Mouse (Mus musculus) gonadal fat pad, adult 2 months (tissue): Measurements from ENCODE around the gene C2cd3. TPM values are rescaled to one million over a fixed set of nuclear protein-coding genes. Genes with fewer than 3 reads are reported as not detected.

ENCODE experiments used
- DNase-seq: peaks from one replicate; pipeline ENCODE4 v3.0.0-alpha.2; 2012; ENCODE audit warnings: low read depth
- polyA plus RNA-seq: library from polyadenylated mRNA; depleted of rRNA; stranded (reverse); fragments of >200 nt; gene quantifications from 2 replicates; pipeline ENCODE4 v1.2.3, GENCODE M21; 2012; rRNA removed

The C2cd3 gene
- polyA plus RNA-seq, 1 experiment, result 18.4 TPM

DNA sequence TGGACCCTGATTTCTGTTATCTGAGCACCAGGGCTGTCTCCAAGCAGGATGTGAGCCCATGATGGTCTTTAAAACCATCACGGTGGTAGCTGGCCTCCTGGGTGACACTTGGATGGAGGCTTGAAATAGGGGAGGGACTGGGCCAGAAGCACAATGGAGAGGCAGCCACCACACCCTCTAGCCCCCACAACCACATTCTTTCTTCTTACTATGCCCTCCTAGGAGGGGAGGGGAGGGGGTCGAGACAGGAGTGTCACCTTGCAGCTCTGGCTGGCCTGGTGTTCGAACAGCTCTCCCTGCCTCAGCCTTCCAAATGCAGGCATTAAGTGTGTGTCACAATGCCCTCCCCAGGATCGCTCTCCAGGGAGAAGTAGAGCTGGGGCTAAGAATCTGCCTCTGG lies 125.4 kb downstream of the C2cd3 start:
- DNase-seq, result no peak

DNA sequence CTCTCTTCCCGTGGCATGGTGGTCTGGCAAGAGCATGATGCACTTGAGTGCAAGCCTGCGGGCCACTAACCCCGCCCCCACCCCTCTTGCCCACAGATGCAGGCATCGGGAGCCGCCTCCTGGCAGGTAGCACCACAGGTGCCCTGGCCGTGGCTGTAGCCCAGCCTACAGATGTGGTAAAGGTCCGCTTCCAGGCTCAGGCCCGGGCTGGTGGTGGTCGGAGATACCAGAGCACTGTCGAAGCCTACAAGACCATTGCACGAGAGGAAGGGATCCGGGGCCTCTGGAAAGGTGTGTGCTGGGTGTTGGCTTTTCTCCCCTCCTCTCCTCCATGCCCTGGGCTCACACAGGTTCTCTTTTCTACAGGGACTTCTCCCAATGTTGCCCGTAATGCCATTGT lies 125.9 kb downstream of the C2cd3 start:
- DNase-seq, result no peak

DNA sequence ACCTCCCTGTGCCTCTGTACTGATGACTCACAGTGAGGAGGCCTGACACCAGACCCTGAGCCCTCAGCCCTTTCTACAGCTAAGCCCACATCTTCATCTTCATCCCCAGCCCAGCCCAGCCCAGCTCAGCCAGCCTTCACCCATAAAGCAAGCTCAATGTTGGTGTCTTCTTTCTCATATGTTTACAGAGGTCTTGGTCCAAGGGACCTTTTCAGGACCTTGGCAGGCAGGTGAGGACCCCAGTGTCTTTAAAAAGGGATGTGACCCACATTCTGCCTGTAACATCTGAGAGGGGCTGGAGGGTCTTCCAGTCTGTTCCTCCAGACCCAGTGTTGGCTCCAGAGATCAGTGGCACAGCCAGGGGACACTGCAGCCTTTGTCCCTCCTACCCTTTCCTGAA lies 127.4 kb downstream of the C2cd3 start:
- no peak for DNase-seq

DNA sequence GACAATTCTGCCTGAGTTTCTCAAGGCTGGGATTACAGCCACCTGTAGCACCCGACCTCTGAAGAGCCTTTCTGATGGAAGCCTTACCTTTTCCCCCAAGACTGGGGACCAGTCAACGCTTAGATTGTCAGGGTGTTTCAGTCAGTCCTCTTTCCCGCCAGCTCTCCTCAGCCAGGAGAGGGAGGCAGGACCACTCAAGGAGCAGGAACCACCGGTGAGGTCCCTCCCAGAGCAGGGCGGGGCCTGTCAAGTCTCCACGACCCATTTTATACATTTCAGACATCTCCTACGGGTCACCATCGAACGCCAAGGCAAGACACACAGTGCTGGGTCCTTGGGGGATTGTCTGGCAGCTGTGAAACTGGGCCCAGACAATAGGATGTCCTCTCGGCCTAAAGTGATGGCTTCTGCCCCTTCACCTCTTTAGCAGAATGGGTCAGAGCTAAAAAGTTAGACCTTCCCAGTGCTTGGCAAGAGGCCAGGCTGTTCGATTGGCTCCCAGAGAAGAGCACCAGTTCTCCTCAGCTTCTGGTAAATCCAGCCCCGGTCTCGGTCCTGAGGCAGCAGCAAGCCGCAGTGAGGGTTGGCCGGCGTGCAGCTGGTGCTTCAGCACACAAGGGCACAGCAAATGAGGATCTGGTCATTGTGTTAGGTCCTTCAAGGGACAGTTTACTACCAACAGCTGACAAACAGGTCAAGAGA lies 128.4 kb downstream of the C2cd3 start:
- DNase-seq, result no peak

DNA sequence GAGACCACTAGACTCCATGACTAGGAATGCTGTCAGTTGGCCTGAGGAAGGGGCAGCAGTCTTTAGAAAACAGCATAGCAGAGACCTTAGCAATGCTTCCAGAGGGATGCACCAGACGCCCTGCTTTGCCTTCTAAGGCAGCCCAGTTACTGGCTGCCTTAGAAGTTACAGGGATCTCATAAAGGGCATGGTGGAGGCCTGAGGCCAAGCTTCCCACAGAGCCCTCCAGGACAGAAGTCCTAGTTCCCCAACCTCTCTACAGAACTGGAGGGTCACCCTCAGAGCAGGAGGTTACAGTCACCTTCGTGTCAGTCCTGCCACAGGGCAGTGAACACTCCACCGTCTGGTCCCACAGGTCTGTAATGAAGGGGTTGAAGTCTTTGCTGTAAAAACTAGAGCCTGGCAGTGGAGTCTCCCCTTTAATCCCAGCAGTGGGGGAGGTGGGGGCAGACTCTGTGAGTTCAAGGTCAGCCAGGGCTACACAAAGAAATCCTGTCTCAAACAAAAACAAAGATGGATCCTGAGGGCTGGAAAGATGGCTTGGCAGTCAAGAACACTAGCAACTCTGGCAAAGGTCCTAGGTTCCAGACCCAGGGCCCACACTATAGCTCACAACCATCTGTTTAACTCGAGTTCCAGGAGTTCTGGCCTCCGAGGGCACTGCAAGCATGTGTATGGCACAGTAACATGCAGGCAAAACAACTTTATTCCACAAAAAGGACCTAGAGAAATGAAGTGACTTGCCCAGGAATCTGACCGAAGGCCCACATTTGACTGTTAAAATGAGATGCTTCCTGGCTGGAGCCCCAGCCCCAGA lies 129.2 kb downstream of the C2cd3 start:
- DNase-seq, result no peak

DNA sequence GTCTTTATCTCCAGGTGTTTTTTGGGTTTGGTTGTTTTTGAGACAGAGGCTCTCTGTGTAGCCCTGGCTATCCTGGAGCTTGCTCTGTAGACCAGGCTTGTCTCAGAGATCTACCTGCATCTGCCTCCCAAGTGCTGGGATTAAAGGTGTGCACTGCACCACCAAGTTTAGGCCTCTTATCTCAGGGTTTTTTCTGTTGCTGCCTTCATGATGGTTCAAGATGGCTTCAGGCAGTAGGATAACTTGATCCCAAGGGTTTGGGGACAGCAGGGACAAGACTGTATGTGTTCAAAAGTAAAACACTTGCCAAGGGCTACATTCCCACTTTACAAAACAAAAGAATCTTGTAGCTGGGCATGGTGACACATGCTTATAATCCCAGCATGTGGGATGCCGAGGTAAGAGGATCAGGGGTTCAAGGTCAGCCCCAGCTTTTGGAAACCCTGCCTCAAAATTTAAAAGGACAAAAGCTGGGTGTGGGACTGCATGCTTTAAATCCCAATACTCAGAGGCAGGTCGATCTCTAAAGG lies 129.9 kb downstream of the C2cd3 start:
- no peak for DNase-seq

DNA sequence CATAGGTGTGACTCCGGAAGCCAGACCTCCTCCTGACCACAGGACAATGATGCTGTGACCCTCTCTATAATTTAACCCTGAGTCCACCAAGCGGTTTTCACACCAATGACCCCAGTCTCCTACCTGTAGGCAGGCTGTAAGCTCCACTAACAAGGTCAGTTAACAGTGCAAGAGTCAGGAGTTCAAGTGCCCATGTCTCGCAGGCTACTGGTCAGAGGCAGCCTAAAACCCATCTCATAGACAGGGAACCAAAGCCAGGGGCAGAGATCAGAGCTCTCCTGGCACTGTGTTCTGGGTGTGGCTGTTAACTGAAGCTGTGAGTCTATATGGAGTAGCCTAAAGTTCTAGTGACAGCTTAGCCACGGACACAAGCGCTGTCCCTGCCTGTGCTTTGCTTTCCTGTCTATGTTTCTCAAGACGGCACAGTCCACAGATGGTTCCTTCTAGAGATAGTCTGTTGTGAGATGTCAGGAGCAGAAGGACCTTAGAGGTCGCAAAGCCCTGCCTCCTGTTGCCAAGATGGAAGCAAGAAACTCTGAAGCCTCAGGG lies 130.4 kb downstream of the C2cd3 start:
- DNase-seq, result no peak

DNA sequence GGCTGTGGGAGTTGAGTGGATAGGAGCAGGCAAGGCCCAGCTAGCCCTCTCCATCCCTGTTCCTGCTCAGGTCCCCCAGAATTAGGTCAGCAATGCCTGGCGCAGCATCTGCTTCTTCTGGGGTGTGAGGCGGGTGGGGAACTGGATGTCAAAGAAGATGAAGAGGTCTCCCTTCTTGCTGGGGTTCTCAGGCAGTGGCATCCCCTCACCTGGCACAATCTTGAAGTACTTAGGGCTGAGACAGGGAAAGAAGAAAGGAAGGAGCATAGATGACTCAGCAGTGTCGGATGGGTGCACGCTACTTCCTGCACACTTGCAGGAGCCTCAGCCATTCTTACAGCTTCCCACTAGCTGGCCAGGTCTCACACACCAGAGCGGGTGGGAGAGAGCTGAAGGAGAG lies 131.0 kb downstream of the C2cd3 start:
- no peak for DNase-seq

DNA sequence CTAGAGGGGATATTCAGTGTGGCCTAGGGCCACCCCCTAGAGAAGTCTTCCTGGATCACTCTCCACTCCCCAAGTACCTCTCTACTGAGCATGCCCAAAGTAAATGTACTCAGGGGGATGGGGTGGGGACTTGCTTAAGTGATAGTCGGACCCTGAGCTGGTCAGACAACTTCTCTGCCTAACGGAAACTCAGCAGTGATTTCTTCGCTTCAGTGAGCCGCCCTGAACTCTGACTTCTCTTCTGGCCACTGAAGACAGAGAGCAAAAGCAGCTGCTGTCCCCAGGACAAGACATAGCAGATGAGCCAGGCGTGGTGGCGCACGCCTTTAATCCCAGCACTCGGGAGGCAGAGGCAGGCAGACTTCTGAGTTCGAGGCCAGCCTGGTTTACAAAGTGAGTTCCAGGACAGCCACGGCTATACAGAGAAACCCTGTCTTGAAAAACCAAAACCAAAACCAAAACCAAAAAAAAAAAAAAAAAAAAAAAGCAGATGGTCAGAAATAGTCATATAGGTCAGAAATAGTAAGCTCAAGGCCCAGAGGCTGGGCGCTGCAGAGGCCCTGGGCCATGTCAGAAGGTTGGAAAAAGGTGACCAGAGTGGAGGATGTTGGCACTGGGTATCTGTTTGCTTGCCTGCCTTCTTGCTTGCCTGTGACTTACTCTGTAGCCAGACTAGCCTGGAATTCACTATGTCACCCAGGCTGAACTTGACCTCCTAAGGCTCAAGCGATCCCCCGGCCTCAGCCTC lies 132.9 kb downstream of the C2cd3 start:
- DNase-seq, result no peak

DNA sequence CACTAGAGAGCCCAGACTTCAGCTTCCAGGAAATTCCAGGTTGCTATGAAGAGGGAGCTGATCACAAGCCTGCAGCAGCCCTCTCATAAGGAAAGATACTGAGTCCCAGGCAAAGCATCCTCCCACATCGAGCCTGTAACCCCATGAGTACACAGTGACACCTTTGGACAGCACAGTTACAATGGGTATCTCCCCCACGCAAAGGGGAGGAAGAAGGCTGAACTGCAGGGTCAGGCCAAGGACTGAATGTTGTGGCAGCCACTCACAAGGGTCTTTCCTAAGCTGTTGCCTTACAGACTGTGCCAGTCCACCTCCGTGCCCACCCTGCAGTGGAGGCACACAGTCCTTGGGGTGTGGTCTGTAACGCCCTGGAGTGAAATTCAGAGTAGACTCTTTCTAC lies 134.5 kb downstream of the C2cd3 start:
- no peak for DNase-seq

DNA sequence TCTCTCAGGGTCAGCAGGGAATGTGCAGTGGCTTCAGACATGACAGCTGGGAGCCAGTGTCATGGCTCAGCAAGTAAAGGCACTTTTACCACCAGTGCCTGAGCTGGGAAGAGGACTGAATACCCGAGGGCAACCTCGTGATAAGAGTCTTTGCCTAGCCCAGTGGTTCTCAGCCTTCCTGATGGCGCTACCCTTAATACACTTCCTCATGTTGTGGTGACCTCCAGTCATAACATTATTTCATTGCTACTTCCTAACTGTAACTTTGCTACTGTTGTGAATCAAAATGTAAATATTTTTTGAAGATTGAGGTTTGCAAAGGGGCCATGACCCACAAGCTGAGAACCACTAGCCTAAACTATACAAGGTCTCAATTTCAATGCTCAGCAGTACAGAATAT lies 136.6 kb downstream of the C2cd3 start:
- DNase-seq, result no peak

DNA sequence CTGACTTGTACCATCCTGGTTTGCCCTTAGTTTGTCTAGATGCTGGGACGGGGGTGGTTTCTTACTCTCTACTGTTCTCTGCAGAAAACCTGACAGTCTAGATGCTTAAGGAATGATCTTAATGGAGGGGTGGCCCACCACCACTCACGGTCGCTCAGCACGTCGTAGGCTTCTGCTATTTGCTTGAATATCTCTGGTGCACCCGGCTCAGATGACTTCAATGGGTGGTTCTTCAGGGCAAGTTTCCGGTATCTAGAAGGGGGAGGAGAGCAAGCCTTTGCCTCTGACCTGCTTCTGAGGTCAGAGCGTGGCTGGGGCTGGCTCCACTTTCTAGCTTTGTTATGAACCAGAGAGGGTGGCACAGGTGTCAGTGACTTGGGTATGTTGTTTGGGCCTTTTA lies 139.6 kb downstream of the C2cd3 start:
- DNase-seq, result no peak

DNA sequence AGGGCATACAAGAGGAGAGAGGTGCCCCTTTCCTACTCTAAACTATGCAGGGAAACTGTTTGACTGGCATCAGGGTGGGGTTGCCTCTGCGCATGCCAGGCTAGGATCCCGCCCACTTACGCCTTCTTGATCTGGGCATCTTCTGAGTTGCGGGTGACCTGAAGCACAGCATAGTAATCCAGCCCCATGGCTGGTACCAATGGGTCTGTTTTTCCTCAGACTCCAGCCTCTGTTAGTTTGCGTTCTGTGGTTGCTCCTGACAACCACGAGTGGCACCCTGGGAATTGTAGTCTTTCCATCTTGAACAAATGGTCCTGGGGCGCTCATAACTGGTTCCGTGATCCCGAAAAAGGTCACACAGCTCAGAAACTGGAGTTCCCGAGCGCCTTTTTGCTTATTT lies 142.5 kb downstream of the C2cd3 start, which contains the start of gene Dnajb13:
Gene Dnajb13, minus strand, starts transcription at position 388 of the 400 bp plus-strand sequence.
- no peak for DNase-seq

Other genes with a start within 250 kb of the C2cd3 start
- 10.8 and 11.2 TPM in 2 replicates for gene Lipt2, start 213.0 kb upstream of the C2cd3 start, polyA plus RNA-seq
- 14.9 and 15.5 TPM in 2 replicates for gene Kcne3, start 195.7 kb upstream of the C2cd3 start, polyA plus RNA-seq
- 2.8 and 4.9 TPM in 2 replicates for gene Pgm2l1, start 144.8 kb upstream of the C2cd3 start, polyA plus RNA-seq
- 0.11 and 0.15 TPM in 2 replicates for gene P4ha3, start 86.7 kb upstream of the C2cd3 start, polyA plus RNA-seq
- gene Ppme1, start 74 bp downstream of the C2cd3 start, polyA plus RNA-seq, result 89.1 and 95.3 TPM in 2 replicates
- gene Ucp3, start 100.8 kb downstream of the C2cd3 start, polyA plus RNA-seq, result 8.5 and 11.9 TPM in 2 replicates
- gene Ucp2, start 121.1 kb downstream of the C2cd3 start, polyA plus RNA-seq, result 511 and 529 TPM in 2 replicates
- 4.1 and 5.7 TPM in 2 replicates for gene Dnajb13, start 142.7 kb downstream of the C2cd3 start, polyA plus RNA-seq
- gene Coa4, start 164.8 kb downstream of the C2cd3 start, polyA plus RNA-seq, result 16.9 and 21.3 TPM in 2 replicates
- 21.3 and 26.2 TPM in 2 replicates for gene Rab6a, start 235.2 kb downstream of the C2cd3 start, polyA plus RNA-seq
- gene Mrpl48, start 236.1 kb downstream of the C2cd3 start, polyA plus RNA-seq, result 18.6 and 24.7 TPM in 2 replicates